Mouse (Mus musculus) heart, embryonic 12.5 days (tissue): Measurements from ENCODE around the gene Elmo2. TPM values are rescaled to one million over a fixed set of nuclear protein-coding genes. Genes with fewer than 3 reads are reported as not detected.
A peak's percentile ranks its signal among the peaks of the same experiment; 100 is the strongest.

Source experiments
- ATAC-seq: fragments of 200-750 bp; cut with Nextera tagmentation; 2 replicates; pipeline ENCODE4 v1.8.0; 2017; ENCODE audit warnings: moderate TSS enrichment, moderate library complexity; ENCODE audit not compliant: insufficient number of reproducible peaks, low FRiP score
- H3K27ac ChIP-seq: fragments of 300-500 bp; sonication (generic); 2 replicates; pipeline ENCODE4 v1.5.1; 2016; ENCODE audit warnings: mild to moderate bottlenecking, moderate library complexity; ENCODE audit not compliant: poor library complexity, severe bottlenecking
- H3K27me3 ChIP-seq: fragments of 300-500 bp; sonication (generic); replicated peaks from 2 replicates; pipeline ENCODE4 v1.6.1; 2016; ENCODE audit warnings: mild to moderate bottlenecking, moderate library complexity
- H3K36me3 ChIP-seq: fragments of 300-500 bp; sonication (generic); 2 replicates; pipeline ENCODE4 v1.6.1; 2016; ENCODE audit warnings: mild to moderate bottlenecking, moderate library complexity
- H3K4me1 ChIP-seq: fragments of 300-500 bp; sonication (generic); replicated peaks from 2 replicates; pipeline ENCODE4 v1.6.1; 2016; ENCODE audit warnings: mild to moderate bottlenecking
- H3K4me2 ChIP-seq: fragments of 300-500 bp; sonication (generic); 2 replicates; pipeline ENCODE4 v1.6.1; 2016; ENCODE audit warnings: mild to moderate bottlenecking, moderate library complexity
- H3K4me3 ChIP-seq: fragments of 300-500 bp; sonication (generic); 2 replicates; pipeline ENCODE4 v1.5.1; 2016; ENCODE audit warnings: mild to moderate bottlenecking
- H3K9ac ChIP-seq: fragments of 300-500 bp; sonication (generic); 2 replicates; pipeline ENCODE4 v1.6.1; 2016; ENCODE audit warnings: mild to moderate bottlenecking, moderate library complexity
- H3K9me3 ChIP-seq: fragments of 300-500 bp; sonication (generic); replicated peaks from 2 replicates; pipeline ENCODE4 v1.6.1; 2016; ENCODE audit warnings: mild to moderate bottlenecking, moderate library complexity
- WGBS: fragments of 180-500 bp; shearing (Covaris S2); methylation state at CpG from one replicate; pipeline ENCODE4 v1.1.7; 2016; 5-methylcytosine and 5-hydroxymethylcytosine counted together
- polyA plus RNA-seq: library from polyadenylated mRNA; unstranded; fragments of >200 nt; fragmentation: Nextera tagmentation; extraction: Ambion mirVana; gene quantifications from 2 replicates; pipeline ENCODE4 v1.2.1, GENCODE M21; 2016

Gene Elmo2
- polyA plus RNA-seq, 1 experiment from 2014 or later = 47.1 TPM

- Histone ChIP-seq H3K36me3 (no peaks in the 10 kb centered on the region), H3K4me1 (peaks cover 69% of the 10 kb centered on the region), H3K27ac (no peak overlapping the region), H3K9me3 (no peaks in the 10 kb centered on the region), H3K4me3 (no peak overlapping the region), H3K9ac (no peak overlapping the region), H3K4me2 (no peak overlapping the region), H3K27me3 (no peaks in the 10 kb centered on the region)
- ATAC-seq = no peak
- WGBS = 70% methylated on average over 5 of the region's 5 CpGs
Observed at GRCm38 (mm10) chr2:165323484-165323883, 2.8 kb downstream of the Elmo2 start.

- Histone ChIP-seq H3K36me3 (no peaks in the 10 kb centered on the region), H3K9me3 (no peaks in the 10 kb centered on the region), H3K4me1 (peaks cover 78% of the 10 kb centered on the region), H3K27me3 (no peaks in the 10 kb centered on the region), H3K9ac (no peak overlapping the region), H3K4me3 (no peak overlapping the region), H3K4me2 (no peak overlapping the region), H3K27ac (no peak overlapping the region)
- ATAC-seq = no peak
- 78% methylated on average over 22 of the region's 22 CpGs for WGBS
Observed at GRCm38 (mm10) chr2:165321981-165322735, 4.1 kb downstream of the Elmo2 start.

GRCm38 (mm10) chr2:165321381-165321888, 4.8 kb downstream of the Elmo2 start:
- H3K36me3 ChIP-seq = no peaks in the 10 kb centered on the region
- no peaks in the 10 kb centered on the region for H3K9me3 ChIP-seq
- H3K27me3 ChIP-seq = no peaks in the 10 kb centered on the region
- WGBS = 69% methylated on average over 8 of the region's 8 CpGs
- no peak overlapping the region for H3K4me3 ChIP-seq
- H3K4me2 ChIP-seq = peak overlapping the region; percentile 39
- H3K9ac ChIP-seq = no peak overlapping the region
- H3K27ac ChIP-seq = peak overlapping the region; percentile 50
- no peak for ATAC-seq
- peaks cover 82% of the 10 kb centered on the region for H3K4me1 ChIP-seq

- H3K27ac ChIP-seq = peak overlapping the region; percentile 50
- H3K4me3 ChIP-seq = no peak overlapping the region
- H3K36me3 ChIP-seq = peaks cover 5% of the 10 kb centered on the region
- ATAC-seq = no peak; the same call in 1 of the 2 replicates
- H3K9me3 ChIP-seq = no peaks in the 10 kb centered on the region
- H3K9ac ChIP-seq = no peak overlapping the region
- no peaks in the 10 kb centered on the region for H3K27me3 ChIP-seq
- H3K4me2 ChIP-seq = peak overlapping the region; percentile 39
- peaks cover 81% of the 10 kb centered on the region for H3K4me1 ChIP-seq
- WGBS = 46% methylated on average over 12 of the region's 12 CpGs
Observed at GRCm38 (mm10) chr2:165320531-165321150, 5.6 kb downstream of the Elmo2 start.

- 34% methylated on average over 4 of the region's 4 CpGs for WGBS
- H3K4me3 ChIP-seq = no peak overlapping the region
- no peak overlapping the region for H3K27ac ChIP-seq
- ATAC-seq = no peak
- H3K4me2 ChIP-seq = no peak overlapping the region
- H3K9me3 ChIP-seq = no peaks in the 10 kb centered on the region
- H3K4me1 ChIP-seq = peaks cover 70% of the 10 kb centered on the region
- H3K36me3 ChIP-seq = peaks cover 16% of the 10 kb centered on the region
- H3K27me3 ChIP-seq = no peaks in the 10 kb centered on the region
- H3K9ac ChIP-seq = no peak overlapping the region
Observed at GRCm38 (mm10) chr2:165319503-165319902, 6.8 kb downstream of the Elmo2 start.

GRCm38 (mm10) chr2:165318941-165319340, 7.3 kb downstream of the Elmo2 start:
- Histone ChIP-seq H3K9me3 (no peaks in the 10 kb centered on the region), H3K27me3 (no peaks in the 10 kb centered on the region), H3K4me2 (no peak overlapping the region), H3K27ac (no peak overlapping the region), H3K4me1 (peaks cover 64% of the 10 kb centered on the region), H3K9ac (no peak overlapping the region), H3K4me3 (no peak overlapping the region), H3K36me3 (peaks cover 22% of the 10 kb centered on the region)
- ATAC-seq = no peak
- WGBS = 79% methylated on average over 7 of the region's 7 CpGs

- 43% methylated on average over 16 of the region's 16 CpGs for WGBS
- H3K36me3 ChIP-seq = peaks cover 34% of the 10 kb centered on the region
- no peaks in the 10 kb centered on the region for H3K27me3 ChIP-seq
- H3K27ac ChIP-seq = peak overlapping the region; percentile 24; the same call in 1 of the 2 replicates
- ATAC-seq = no peak
- H3K9ac ChIP-seq = peak overlapping the region; percentile 32
- H3K4me3 ChIP-seq = no peak overlapping the region
- H3K9me3 ChIP-seq = no peaks in the 10 kb centered on the region
- peaks cover 59% of the 10 kb centered on the region for H3K4me1 ChIP-seq
- 0 out of 2 replicates have a peak overlapping the region, but pooled peaks have one; percentile 15 for H3K4me2 ChIP-seq
Observed at GRCm38 (mm10) chr2:165317621-165318263, 8.5 kb downstream of the Elmo2 start.

GRCm38 (mm10) chr2:165316837-165317473, 9.3 kb downstream of the Elmo2 start:
- no peak overlapping the region for H3K4me3 ChIP-seq
- peak overlapping the region; percentile 15; the same call in 1 of the 2 replicates for H3K4me2 ChIP-seq
- no peaks in the 10 kb centered on the region for H3K27me3 ChIP-seq
- peak overlapping the region; percentile 3; the same call in 1 of the 2 replicates for H3K9ac ChIP-seq
- H3K9me3 ChIP-seq = no peaks in the 10 kb centered on the region
- peaks cover 56% of the 10 kb centered on the region for H3K4me1 ChIP-seq
- ATAC-seq = peak; percentile 34; the same call in 1 of the 2 replicates
- peaks cover 42% of the 10 kb centered on the region for H3K36me3 ChIP-seq
- H3K27ac ChIP-seq = peak overlapping the region; percentile 24; the same call in 1 of the 2 replicates
- WGBS = 25% methylated on average over 9 of the region's 9 CpGs

- H3K4me1 ChIP-seq = peaks cover 49% of the 10 kb centered on the region
- H3K4me2 ChIP-seq = no peak overlapping the region
- WGBS = 70% methylated on average over 10 of the region's 10 CpGs
- H3K9ac ChIP-seq = no peak overlapping the region
- peaks cover 49% of the 10 kb centered on the region for H3K36me3 ChIP-seq
- H3K27me3 ChIP-seq = no peaks in the 10 kb centered on the region
- no peaks in the 10 kb centered on the region for H3K9me3 ChIP-seq
- no peak overlapping the region for H3K27ac ChIP-seq
- no peak for ATAC-seq
- H3K4me3 ChIP-seq = no peak overlapping the region
Observed at GRCm38 (mm10) chr2:165316204-165316603, 10.1 kb downstream of the Elmo2 start.

- WGBS = 77% methylated on average over 8 of the region's 8 CpGs
- H3K36me3 ChIP-seq = peaks cover 68% of the 10 kb centered on the region
- no peak overlapping the region for H3K9ac ChIP-seq
- H3K4me2 ChIP-seq = no peak overlapping the region
- H3K9me3 ChIP-seq = no peaks in the 10 kb centered on the region
- peaks cover 29% of the 10 kb centered on the region for H3K4me1 ChIP-seq
- H3K4me3 ChIP-seq = no peak overlapping the region
- no peak for ATAC-seq
- no peak overlapping the region for H3K27ac ChIP-seq
- H3K27me3 ChIP-seq = no peaks in the 10 kb centered on the region
Observed at GRCm38 (mm10) chr2:165314197-165314596, 12.1 kb downstream of the Elmo2 start.
